Mouse (Mus musculus) heart, postnatal 0 days (tissue): ENCODE measurements at regions not wholly inside any gene's neighbourhood (a gene's known extent, or its start where the extent isn't known, plus 50 kb on each side); places are given as distances from the start of the nearest gene placed in this dataset.

Experiments used
- ATAC-seq: fragments of 200-750 bp; cut with Nextera tagmentation; 2 replicates; pipeline ENCODE4 v1.8.0; 2017; ENCODE audit warnings: low read depth, moderate number of reproducible peaks, moderate library complexity; ENCODE audit not compliant: insufficient read depth
- DNase-seq: peaks from one replicate; pipeline ENCODE4 v3.0.0-alpha.2; 2016; ENCODE audit warnings: low spot score
- H3K27ac ChIP-seq: fragments of 300-500 bp; sonication (generic); 2 replicates; pipeline ENCODE4 v1.5.1; 2014; ENCODE audit warnings: low read depth, mild to moderate bottlenecking
- H3K27me3 ChIP-seq: fragments of 300-500 bp; sonication (generic); 2 replicates; pipeline ENCODE4 v1.6.1; 2014; ENCODE audit warnings: low read length, mixed read lengths; ENCODE audit not compliant: control insufficient read depth, insufficient read depth
- H3K36me3 ChIP-seq: fragments of 300-500 bp; sonication (generic); replicated peaks from 2 replicates; pipeline ENCODE4 v1.6.1; 2014; ENCODE audit warnings: low read length, mixed read lengths; ENCODE audit not compliant: control insufficient read depth, insufficient read depth
- H3K4me1 ChIP-seq: fragments of 300-500 bp; sonication (generic); 2 replicates; pipeline ENCODE4 v1.6.1; 2014; ENCODE audit warnings: antibody characterized with exemption; ENCODE audit not compliant: control insufficient read depth, insufficient read depth
- H3K4me2 ChIP-seq: fragments of 300-500 bp; sonication (generic); 2 replicates; pipeline ENCODE4 v1.6.1; 2014; ENCODE audit warnings: low read depth, mild to moderate bottlenecking, low read length, moderate library complexity
- H3K4me3 ChIP-seq: fragments of 300-500 bp; sonication (generic); 2 replicates; pipeline ENCODE4 v1.5.1; 2014; ENCODE audit warnings: low read depth, low read length
- H3K9ac ChIP-seq: fragments of 300-500 bp; sonication (generic); replicated peaks from 2 replicates; pipeline ENCODE4 v1.6.1; 2014; ENCODE audit warnings: low read depth, low read length, mixed read lengths
- H3K9me3 ChIP-seq: fragments of 300-500 bp; sonication (generic); replicated peaks from 2 replicates; pipeline ENCODE4 v1.6.1; 2016; ENCODE audit warnings: low read length; ENCODE audit not compliant: control insufficient read depth
- CTCF ChIP-seq: IDR thresholded peaks from 2 replicates; pipeline ENCODE4 v1.5.1; 2016; ENCODE audit warnings: antibody characterized with exemption, control low read depth, low read depth
- EP300 ChIP-seq: IDR thresholded peaks from 2 replicates; pipeline ENCODE4 v1.6.1; 2016; ENCODE audit warnings: antibody characterized with exemption, low read depth
- WGBS: fragments of 180-500 bp; shearing (Covaris S2); extraction: QIAGEN DNeasy Blood & Tissue Kit; methylation state at CpG from one replicate; pipeline ENCODE4 v1.1.7; 2014; 5-methylcytosine and 5-hydroxymethylcytosine counted together

DNA sequence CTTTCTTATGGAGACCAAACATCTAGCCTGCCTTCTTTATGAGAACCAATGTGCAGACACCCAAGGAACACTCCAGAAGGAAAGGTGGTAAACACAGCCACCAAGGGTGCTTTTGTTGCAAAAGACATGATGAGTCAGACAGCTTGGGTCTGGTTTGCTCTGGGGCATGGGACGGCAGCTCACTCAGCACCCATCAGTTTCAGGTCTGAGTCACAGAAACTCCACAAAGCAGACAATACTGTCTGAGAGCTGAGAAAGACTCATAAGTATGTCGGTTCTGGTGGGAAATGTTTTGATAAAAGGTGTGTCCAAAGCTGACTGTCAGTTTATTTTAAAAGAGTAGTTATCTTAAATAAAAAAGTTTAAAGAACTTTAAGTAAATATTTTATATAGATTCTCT is 553.0 kb downstream of the Dcdc2c start:
- no peak for TF ChIP-seq EP300
- no peak for TF ChIP-seq CTCF
- Histone ChIP-seq H3K9me3 (no peaks in the 10 kb centered on the region), H3K27ac (no peak overlapping the region), H3K36me3 (no peaks in the 10 kb centered on the region), H3K4me3 (no peak overlapping the region), H3K4me2 (no peak overlapping the region), H3K9ac (no peak overlapping the region), H3K27me3 (no peaks in the 10 kb centered on the region), H3K4me1 (no peaks in the 10 kb centered on the region)
- ATAC-seq (no peak), DNase-seq (no peak)
- WGBS = 42% methylated on average over 2 of the region's 2 CpGs

DNA sequence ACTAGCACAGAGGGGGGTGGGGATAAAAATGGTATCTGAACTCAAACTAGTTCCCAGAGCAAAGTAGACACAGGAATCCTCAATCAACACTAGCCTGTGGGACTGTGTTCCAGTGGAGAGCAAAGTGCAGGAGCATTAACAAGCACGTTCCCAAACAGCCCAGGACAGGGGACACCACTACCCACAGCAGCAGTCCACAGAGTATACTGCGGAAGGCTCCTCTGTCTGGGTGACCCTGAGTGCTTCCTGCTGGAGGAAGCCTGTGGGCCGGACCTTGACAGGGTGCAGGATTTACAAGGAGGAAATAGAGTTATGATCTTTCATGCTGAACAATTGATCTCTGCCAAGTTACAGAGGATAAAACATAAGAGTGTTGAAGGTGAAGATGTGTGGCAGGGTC is 560.0 kb downstream of the Dcdc2c start:
- H3K9me3 ChIP-seq = no peaks in the 10 kb centered on the region
- no peak overlapping the region for H3K4me3 ChIP-seq
- WGBS = 39% methylated on average over 3 of the region's 3 CpGs
- ATAC-seq = no peak
- TF ChIP-seq CTCF = no peak
- no peak for TF ChIP-seq EP300
- H3K27ac ChIP-seq = no peak overlapping the region
- H3K4me2 ChIP-seq = no peak overlapping the region
- no peaks in the 10 kb centered on the region for H3K27me3 ChIP-seq
- H3K36me3 ChIP-seq = no peaks in the 10 kb centered on the region
- DNase-seq = no peak
- no peak overlapping the region for H3K9ac ChIP-seq
- H3K4me1 ChIP-seq = no peaks in the 10 kb centered on the region; the same call in 1 of the 2 replicates

DNA sequence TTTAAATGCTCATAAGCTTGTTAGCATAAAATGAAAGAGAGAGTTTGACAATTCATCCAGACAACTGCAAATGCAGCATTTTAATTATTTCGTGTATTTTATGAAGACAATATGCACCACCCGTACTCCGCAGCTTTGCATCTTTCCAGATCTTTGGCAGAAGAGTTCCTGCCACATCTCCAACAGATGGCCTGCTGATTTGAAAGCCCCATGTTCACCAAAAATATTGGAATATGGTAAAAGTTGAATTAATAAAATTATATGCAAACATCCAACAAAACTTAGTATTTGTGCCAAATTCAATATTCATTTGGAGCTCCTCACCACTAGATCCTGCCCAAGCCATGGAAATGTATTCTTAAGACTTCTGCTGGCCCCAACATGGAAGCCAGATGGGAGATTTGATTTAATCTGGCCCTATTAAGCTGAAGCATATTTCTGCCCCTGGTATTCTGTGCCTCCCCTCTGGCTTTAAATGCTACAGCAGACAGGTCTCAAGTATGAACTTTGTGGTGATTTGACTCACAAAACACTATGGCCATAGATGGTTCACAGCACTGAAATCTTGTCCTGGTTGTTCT is 567.8 kb downstream of the Dcdc2c start:
- H3K4me2 ChIP-seq = no peak overlapping the region
- H3K9me3 ChIP-seq = no peaks in the 10 kb centered on the region
- H3K36me3 ChIP-seq = no peaks in the 10 kb centered on the region
- no peak overlapping the region for H3K4me3 ChIP-seq
- H3K27me3 ChIP-seq = no peaks in the 10 kb centered on the region
- no peak for TF ChIP-seq EP300
- no peak for TF ChIP-seq CTCF
- no peak for DNase-seq
- no peak for ATAC-seq
- no peak overlapping the region for H3K9ac ChIP-seq
- H3K4me1 ChIP-seq = no peaks in the 10 kb centered on the region
- H3K27ac ChIP-seq = no peak overlapping the region
- 86% methylated on average over 3 of the region's 3 CpGs for WGBS

DNA sequence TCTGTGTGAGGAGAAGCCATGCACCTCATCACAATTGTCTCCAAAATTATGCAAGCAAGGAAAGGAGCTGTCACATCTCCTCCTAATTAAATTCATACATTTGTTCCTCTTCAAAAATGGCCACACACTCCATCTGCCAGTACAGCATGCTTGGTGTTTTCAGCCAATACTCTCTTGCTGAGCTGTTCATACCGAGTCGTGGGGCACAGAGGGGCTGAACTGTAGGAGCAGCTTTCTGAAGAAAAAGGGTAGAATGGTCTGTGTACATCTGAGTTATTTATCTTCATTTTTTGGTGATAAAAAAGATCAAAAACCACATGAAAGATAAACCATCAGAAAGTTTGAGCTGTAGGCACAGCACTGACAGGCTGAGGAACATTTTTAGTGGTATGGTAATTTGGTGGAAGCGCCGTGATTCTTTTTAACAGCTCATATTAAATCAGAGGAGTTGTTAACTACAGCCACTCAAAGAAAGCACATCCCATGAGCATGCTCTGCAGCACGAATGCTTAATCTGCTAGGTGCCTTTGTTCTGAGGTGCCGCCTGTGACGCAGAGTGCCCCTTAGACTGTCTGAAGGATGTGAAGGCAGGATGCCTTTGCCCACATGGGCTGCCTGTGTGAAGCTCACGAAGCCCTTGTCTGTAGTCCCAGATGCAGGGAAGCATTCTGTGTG is 573.8 kb downstream of the Dcdc2c start:
- Histone ChIP-seq H3K4me1 (no peaks in the 10 kb centered on the region), H3K4me3 (no peak overlapping the region), H3K9ac (no peak overlapping the region), H3K4me2 (no peak overlapping the region), H3K36me3 (no peaks in the 10 kb centered on the region), H3K27ac (no peak overlapping the region), H3K9me3 (no peaks in the 10 kb centered on the region), H3K27me3 (no peaks in the 10 kb centered on the region)
- DNase-seq (no peak), ATAC-seq (no peak)
- no peak for TF ChIP-seq CTCF
- 62% methylated on average over 8 of the region's 8 CpGs for WGBS

DNA sequence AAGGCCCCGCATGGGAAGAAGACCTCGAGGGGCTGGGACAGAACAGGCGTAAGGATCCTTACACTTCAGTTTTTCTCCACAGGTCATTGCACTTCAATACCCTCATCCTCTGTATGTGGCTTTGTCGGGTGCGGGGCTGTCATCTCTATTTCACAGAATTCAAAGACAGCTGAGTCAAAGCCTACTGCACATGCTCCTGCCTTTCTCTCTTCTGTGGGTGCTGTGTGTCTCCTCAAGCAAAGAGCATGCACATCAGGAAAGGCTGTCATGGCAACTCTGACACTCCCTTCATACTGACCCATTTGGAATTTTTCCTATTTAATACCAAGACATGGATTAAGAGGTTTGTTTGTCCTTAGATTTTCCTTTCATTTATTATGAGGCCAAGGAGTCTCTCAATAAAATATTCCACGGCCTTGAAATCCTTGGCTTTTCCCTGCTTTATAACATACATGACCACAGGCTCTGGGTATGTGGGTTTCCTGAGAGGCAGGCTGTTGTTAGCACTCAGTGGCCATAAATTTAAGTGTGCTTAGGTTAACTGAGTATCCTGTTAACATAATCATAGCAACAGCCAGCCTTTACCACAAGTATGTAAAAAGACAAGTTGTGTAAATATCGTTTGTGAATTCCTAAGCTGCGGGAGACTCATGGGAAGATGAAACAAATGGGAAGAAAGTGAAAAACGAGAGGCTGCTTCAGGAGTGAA is 574.5 kb downstream of the Dcdc2c start:
- no peak for DNase-seq
- no peaks in the 10 kb centered on the region for H3K27me3 ChIP-seq
- ATAC-seq = no peak
- no peak overlapping the region for H3K9ac ChIP-seq
- H3K4me2 ChIP-seq = no peak overlapping the region
- no peaks in the 10 kb centered on the region for H3K9me3 ChIP-seq
- H3K4me1 ChIP-seq = no peaks in the 10 kb centered on the region
- no peaks in the 10 kb centered on the region for H3K36me3 ChIP-seq
- H3K27ac ChIP-seq = no peak overlapping the region
- TF ChIP-seq CTCF = no peak
- no peak for TF ChIP-seq EP300
- WGBS = 76% methylated on average over 9 of the region's 9 CpGs
- no peak overlapping the region for H3K4me3 ChIP-seq
